Mouse (Mus musculus): ENCODE measurements around the gene Plxdc2.

GRCm38 (mm10) chr2:16734381-16734780 is 378.3 kb downstream of the Plxdc2 start:
- no peak for TF ChIP-seq MAX (IDR thresholded peaks at IDR 0.05)
- no peak for TF ChIP-seq CTCF (IDR thresholded peaks at IDR 0.05; ENCODE audit: control insufficient read depth, insufficient read depth, insufficient read length)
